Mouse (Mus musculus) naive thymus-derived CD4-positive, alpha-beta T cell, adult 2 months (primary cell): ENCODE measurements at regions not wholly inside any gene's neighbourhood (a gene's known extent, or its start where the extent isn't known, plus 50 kb on each side); places are given as distances from the start of the nearest gene placed in this dataset.
A peak's percentile ranks its signal among the peaks of the same experiment; 100 is the strongest.

Experiments used
- DNase-seq: peaks from one replicate; pipeline ENCODE4 v3.0.0-alpha.2; 2011; ENCODE audit warnings: low read depth

DNA sequence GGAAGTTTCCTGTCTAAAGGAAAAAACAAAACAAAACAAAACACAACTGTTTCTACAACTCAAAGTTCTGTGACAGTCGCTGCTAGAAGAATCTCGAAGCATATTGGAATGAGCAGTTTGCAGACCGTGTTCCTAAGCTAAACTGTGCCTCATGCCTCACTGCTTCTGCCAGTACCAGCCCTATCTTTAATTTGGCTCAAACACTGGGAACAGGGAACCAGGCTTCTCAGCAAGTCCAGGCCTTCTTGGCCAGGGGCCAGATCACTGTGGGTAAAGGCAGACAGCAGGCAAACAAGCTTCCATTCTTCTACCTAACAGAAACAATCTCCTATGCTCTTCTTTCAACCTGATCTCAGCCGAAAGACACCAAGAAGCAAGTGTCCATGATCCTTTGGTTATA lies 56.5 kb downstream of the Tmsb4x start:
- DNase-seq: peak; percentile 54

DNA sequence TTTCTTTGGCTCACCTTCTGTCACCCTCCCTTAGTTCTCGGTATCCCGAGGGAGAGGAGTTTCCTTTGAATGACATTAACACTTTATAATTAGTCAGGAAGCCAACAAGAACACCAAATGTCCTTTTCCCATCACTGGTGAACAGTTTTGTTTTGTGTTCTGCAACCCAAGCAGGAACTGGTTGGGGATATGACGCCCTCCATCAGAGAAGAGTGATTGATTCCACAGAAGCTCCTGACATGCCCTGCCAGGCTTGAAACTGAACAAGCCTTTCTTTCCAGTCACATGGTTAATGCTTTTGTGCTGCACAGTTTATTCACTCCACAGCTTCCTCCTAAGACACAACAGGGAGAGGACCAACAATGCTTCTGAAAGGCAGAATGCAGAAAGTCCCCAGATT lies 57.8 kb downstream of the Tmsb4x start:
- peak; percentile 28 for DNase-seq

DNA sequence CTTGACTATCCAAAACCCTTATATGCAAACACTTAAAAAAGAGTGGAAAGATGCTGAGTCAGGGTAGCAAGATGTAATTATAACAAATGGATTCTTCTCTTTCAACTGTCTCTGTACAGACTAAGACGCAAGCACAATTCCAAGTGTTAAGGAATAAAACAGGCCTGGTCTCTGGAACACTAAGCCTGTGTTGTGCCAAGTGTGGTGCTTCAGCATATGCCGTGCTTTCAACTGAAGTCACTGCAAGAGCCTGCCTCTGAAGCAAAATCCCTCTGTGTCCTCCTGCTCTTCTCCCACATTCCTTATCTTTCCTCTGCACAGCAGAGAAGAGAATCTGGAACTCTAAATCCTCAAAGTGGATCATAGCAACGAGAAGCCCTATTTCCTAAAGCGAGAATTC lies 59.7 kb downstream of the Tmsb4x start:
- DNase-seq: no peak

DNA sequence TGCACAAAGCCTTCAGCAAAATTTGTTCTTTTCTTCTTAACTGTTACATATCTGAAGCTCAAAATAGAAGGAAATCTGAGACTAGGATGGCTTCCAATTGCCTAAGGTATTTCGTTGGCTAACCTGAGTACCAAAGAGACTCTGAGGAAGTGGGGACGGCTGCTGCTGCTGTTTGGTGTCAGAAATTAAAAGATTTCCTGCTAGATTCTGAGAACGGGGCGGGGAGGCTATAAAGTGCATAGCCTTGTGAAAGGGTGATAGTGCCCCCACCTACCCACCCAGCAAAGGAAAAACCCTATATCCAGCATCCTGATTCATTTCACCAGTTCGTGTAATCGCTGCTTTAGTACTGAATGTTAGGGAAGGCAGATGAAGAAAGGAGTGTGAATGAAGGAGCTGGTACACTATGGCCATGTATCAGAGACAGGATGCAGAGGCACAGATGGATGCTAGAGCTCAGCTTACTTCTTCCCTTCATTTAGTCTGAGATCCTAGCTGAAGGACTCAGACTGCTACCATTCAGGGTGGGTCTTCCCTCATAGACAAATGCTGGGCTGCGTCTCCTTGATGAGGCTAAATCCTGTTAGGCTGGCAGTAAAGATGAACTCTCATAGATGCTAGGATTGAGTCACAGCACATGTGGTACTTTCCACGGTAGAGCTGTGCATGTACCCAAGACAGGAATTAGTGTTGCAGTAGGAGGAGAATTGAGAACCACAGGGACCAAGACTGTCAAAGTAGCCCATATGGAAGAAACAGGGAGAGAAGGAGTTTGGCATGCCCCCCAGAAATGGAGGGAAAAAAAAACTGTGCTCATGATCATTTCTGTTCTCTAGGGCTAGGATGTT lies 62.4 kb downstream of the Tmsb4x start:
- DNase-seq: peak; percentile 60

DNA sequence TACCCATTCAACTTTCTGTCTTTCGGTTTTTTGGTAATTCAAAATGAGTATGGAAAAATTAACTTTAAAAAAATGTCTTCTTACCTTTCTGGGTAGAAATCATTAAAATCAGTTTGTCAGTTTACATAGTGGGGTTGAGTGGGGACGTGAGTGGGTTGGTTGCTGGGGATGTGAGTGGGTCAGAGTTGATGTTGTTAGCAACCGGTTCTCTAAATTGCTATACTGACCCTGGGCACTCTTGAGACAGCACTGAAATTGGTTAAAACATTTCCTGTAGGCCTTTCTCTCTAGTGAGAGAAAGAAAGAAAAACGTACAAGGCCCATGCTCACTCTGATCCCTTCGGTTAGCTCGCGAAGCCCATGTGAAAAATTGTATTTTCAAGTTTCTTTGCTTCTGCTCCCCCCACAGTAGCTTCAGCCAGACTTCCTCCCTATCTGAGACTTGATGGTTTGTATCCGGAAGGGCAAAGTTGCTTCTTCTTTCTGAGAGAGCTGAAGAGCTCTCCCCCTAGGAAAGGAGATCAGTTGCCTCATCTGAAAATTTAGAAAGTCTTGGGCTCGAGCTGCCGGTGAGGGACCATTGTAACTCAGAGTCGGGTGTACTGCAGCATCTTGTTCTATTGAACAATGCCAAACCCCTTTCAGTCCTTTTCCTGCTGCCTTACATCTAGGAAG lies 63.5 kb downstream of the Tmsb4x start:
- DNase-seq: peak; percentile 48

- peak; percentile 54 for DNase-seq
Measured at GRCm38 (mm10) chrX:167139110-167139509, 70.0 kb downstream of the Tmsb4x start.

GRCm38 (mm10) chrX:167134250-167134649 lies 74.9 kb downstream of the Tmsb4x start:
- peak; percentile 37 for DNase-seq

DNA sequence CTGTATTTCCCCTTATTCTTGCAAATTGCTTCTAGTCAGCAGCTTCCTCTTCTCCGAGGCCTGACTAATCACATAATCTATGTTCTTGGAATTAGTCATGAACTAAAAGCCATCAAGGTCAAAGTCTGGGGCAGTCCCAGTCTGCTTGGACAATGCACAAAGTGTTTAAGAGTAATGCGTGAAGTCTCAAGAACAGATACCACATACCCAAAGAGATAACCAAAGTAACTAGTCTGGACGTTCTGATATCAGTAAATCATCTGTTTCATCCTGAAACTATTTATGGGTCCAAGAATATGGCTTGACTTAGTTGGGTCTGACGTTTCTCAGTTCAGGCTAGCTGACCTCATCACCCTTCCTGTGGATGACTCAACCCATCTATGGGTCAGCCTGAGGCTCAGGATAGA lies 76.1 kb downstream of the Tmsb4x start:
- no peak for DNase-seq

DNA sequence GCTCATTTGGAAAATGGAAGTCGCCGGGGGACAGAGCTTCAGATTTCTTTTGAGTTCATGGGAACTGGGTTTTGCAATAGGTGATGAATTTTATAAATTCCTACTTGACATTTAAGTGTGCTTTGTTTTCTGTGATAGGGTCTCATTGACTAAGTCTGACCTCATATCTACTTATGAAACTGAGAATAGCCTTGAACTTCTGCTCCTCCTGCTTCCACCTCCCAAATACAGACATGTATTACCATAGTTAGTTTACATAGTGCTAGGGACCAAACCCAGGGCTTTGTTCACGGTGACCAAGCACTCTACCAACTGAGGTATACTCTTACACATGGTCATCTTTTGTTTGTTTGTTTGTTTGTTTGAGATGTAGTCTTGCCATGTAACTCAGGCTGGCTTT lies 77.8 kb downstream of the Tmsb4x start:
- no peak for DNase-seq

GRCm38 (mm10) chrX:167130601-167131000 lies 78.5 kb downstream of the Tmsb4x start:
- no peak for DNase-seq

DNA sequence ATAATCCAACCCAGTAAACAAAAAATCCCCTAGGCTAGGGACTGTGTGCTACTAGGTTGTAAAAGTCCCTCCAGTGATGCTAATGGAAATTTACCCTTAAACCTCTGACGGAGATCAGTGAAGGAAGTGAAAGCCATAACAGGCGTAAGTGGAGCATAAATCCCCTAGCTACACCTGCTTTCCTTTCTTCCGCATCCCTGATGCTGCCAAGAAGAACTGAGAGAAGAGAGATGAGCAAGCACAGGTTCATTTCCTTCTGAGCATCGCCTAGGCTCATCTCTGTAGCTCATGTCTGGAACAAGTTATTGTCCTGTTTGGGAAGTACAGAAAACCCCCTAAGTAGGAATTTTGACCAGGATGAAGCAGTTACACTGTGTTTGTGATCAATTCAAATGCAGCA lies 89.8 kb downstream of the Tmsb4x start:
- no peak for DNase-seq

- no peak for DNase-seq
Measured at GRCm38 (mm10) chrX:167115096-167115495, 94.0 kb downstream of the Tmsb4x start.

DNA sequence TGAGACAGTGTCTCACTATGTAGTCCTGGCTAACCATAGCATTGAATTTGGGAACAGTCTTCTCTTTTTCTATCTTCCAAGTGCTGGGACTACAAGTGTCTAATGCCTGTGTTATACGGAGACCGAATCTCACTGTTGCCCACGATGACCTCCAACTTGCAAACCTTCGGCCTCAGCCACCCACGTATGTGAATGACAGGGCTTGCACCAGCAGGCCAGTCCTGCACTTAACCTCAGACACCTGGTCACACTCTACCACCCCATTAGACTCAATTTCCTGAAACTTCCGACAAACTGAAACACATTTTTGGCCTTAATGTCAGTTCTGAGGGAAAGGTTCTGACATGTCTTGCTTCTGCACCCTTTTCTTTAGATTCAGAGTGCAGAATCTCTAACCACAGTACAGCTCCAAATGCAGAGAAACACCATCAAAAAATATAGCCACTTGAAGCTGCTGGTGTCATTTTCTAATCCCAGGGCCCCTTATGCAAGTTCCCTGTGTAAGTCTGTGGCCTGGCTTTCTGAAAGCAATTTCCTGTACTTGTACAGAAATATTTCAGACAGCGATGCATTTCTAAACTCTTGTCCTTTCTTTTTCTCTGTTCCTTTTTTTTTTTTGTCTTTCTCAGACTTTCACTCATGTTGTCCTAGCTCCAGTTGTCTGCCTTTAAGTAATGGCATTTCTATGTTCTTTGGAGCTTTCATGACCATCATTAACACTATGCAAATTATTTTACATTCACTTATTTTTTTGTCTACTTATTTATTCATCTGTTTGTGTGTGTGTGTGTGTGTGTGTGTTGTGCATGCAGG lies 97.8 kb downstream of the Tmsb4x start:
- DNase-seq: no peak

DNA sequence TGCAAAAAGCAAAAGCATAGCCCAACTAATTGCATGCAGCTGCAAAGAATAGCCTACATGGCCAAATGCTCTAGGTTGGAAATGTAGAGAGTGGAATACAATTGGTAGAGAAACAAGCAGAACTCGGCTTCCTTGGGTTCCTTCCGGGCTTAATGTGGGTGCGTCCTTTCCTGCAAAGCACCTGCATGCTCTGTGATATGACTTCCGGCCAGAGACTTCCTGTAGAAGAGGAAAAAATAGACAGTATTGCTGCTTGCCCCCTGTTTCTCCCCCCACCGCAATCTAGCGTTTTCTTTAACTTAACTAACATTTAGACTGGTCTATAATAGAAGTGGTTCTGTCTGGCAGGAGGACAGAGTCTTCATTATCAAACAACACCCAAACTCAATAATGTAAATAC lies 100.8 kb downstream of the Tmsb4x start:
- peak; percentile 60 for DNase-seq

DNA sequence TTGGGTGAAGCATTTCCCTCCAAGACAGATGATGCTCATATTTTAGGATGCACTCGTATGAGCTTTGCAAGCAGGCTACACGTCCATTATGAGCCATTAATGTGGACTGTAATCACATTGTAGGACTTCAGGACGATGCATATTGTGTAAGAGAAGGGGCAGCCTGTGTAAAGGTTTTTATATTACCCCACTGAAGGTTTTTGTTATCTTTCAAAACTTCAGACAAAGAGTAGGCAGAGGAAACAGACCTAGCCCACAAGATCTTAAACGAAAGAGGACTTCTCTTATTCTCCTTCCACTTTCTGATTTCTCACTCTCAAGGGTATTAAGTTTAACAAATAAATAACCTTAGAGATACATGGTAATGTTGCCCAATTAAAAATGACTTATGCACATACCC lies 101.6 kb downstream of the Tmsb4x start:
- DNase-seq: peak; percentile 27

- DNase-seq: peak; percentile 35
Measured at GRCm38 (mm10) chrX:167105931-167106417, 103.1 kb downstream of the Tmsb4x start.

- peak; percentile 38 for DNase-seq
Measured at GRCm38 (mm10) chrX:167105354-167105753, 103.8 kb downstream of the Tmsb4x start.

DNA sequence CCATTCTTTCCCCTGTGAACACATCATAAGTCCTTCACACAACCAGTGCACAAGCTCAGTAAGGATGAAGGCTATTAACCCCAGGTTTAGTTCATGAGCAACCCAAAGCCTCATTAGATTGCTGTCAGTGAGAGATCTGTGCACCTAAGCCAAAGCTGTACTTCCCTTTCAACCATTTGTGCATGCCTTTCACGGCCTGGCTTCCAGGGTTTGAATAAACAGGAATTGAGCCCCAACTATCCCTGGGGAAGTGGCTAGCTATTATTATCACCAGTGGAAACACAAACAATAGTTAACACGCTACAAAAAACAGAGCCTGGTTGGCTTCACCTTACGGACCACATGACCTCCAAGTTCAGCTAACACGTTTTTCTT lies 104.9 kb downstream of the Tmsb4x start:
- DNase-seq: no peak

GRCm38 (mm10) chrX:167103501-167104246 lies 105.4 kb downstream of the Tmsb4x start:
- peak; percentile 54 for DNase-seq

- DNase-seq: peak; percentile 70
Measured at GRCm38 (mm10) chrX:167101929-167102328, 107.2 kb downstream of the Tmsb4x start.

DNA sequence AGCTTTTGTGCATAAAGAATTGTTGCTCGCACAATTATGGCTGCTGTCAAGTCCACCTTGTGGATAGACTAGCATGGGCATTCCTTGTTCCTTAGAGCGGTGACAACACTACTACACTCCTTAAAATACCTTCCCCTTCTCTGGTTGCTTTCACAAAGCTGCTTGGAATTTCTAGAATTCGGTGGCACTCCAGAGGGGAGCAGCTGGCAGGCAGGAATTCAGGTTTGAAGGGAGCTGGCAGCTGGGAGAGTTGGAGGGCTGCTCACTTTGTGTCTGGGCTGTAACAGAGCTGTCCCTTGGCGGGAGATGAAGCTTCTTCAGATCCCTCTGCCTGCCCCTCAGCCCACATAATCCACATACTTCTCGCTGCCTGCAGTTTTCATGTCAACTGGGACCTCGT lies 109.7 kb downstream of the Tmsb4x start:
- no peak for DNase-seq

- no peak for DNase-seq
Measured at GRCm38 (mm10) chrX:167098914-167099313, 110.2 kb downstream of the Tmsb4x start.
